Mouse (Mus musculus) erythroid progenitor cell, adult 5-6 weeks (primary cell): ENCODE measurements at regions not wholly inside any gene's neighbourhood (a gene's known extent, or its start where the extent isn't known, plus 50 kb on each side); places are given as distances from the start of the nearest gene placed in this dataset.

Experiments used
- ATAC-seq: replicated peaks from 2 replicates; pipeline ENCODE4 v1.8.0; 2016; ENCODE audit warnings: moderate number of reproducible peaks, mild to moderate bottlenecking, moderate TSS enrichment, inconsistent platforms; ENCODE audit not compliant: poor library complexity, low FRiP score, severe bottlenecking

DNA sequence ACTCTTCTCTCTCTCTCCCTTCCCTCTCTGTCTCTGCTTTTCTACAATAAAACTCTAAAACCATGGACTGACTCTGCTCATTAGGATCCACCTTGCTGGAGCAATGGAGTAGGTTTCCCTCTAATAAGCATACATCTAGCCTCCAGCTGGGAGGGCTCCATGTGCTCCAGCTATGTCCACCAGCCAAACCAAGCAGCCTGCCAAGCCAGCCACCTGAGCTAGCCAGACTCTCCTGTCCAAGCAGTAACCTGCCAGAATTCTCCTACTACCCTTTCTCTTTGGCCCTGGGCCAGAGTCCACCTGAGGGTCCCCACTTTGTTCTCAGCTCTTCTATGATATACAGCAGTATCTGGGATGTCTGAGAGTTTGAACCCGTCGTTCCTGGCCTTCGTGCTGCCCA is 216.2 kb upstream of the Syt1 start:
- no peak for ATAC-seq

- no peak for ATAC-seq
Measured at GRCm38 (mm10) chr10:109188761-109189503, 178.2 kb upstream of the Syt1 start.

DNA sequence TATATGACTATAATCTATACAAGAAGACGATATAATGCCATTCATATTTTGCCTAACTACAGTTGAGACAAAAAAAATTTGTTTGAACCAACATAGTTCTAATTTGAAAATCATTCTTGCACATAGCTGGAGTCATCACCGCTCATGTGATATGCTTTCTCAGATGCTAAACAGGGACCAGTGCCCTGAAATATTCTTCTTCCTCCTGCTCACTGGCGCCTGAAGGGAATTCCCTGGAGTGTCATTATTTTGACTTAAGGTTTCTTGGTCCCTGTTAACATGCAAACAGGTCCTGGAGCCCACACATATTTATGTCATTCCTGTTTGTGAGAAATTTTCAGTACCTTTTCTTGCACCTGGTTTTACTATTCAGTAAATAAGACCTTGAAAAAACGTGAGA is 177.5 kb upstream of the Syt1 start:
- ATAC-seq: no peak

DNA sequence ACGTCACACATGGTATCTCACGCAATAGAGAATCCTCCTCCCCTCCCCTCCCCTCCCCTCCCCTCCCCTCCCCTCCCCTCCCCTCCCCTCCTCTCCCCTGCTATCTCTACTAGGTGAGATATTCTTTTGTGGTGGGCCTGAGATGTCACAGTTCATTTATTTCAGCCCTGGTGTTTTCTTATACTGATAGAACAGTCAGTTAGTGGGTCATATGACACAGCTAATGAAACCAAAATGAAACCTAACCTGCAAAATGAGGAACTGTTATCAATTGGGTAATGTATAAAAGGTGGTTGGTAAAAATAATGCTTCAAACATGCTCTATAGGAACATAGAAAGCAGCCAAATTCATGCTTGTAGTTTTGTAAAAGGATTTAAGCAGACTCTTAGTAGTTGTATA is 174.5 kb upstream of the Syt1 start:
- ATAC-seq: no peak

GRCm38 (mm10) chr10:109180527-109180926 is 169.7 kb upstream of the Syt1 start:
- no peak for ATAC-seq

DNA sequence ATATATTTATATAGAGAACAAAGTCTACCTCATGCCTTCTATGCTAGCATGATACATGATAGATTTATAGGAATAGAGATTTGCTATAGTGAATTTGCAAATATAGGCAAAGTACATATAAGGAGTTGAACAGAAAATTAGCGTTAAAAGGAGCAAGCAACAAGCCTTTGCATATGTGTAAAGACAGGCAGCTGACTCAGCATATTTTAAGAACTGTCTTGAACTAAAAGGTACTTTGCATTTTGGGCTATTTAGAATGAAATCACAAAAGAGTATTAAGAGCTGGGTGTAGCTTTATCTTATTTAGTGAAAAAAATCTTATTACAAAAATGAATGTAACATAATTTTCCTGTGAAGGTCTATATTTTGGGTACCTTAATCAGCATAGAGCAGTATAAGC is 149.9 kb upstream of the Syt1 start:
- no peak for ATAC-seq

- ATAC-seq: no peak
Measured at GRCm38 (mm10) chr10:109155768-109156167, 145.0 kb upstream of the Syt1 start.

- no peak for ATAC-seq
Measured at GRCm38 (mm10) chr10:109140421-109140938, 129.7 kb upstream of the Syt1 start.

- ATAC-seq: no peak
Measured at GRCm38 (mm10) chr10:109136763-109137732, 126.3 kb upstream of the Syt1 start.

GRCm38 (mm10) chr10:109134521-109134920 is 123.7 kb upstream of the Syt1 start:
- ATAC-seq: no peak

DNA sequence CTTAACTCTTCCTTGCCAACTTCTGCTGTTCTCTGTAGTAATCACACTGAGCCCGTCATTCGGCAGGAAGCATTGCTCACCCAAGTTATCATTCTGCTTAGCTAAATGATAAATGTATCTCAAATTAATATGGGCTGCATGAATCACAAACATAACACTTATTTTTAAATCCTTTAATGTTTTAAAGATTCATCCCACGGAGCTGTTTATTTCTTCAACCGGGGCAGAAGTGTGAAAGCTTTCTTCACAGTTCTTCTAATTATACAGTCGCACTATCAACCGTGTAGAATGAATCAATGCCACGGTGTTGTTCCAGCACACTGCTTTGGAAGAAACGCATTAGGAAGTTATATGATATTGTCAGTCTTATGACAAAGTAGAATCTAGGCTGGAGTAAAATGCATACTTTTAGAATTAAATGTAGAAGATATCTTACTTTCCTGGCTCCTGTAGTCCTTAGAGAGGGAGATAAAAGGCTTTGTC is 121.3 kb upstream of the Syt1 start:
- ATAC-seq: no peak

DNA sequence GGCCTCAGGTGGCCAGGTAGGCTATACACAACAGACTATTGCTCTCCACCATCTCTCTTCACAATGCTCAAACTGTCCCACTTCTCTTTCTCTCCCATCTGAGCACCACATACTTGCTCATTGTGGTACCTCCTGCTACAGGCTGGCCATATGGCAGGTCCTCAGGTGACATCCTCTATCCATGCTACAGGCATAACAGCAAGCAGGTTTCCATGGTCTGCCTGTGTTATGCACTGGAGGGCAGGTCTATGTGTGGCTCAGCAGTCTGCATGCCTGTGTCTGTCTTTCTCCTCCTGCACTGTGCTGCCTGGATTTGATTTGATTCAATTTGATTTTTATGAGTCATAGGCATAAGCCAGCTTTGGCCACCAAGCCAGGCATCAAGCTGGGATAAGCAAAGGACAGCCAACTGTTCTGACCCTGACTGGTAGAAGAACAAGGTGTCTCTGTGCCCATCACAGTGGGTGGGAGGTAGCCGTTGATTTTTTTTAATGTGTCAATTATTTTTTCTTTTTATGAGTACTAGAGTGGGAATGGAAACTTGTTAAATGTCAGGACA is 118.8 kb upstream of the Syt1 start:
- ATAC-seq: no peak

- ATAC-seq: peak; percentile 30; the same call in 1 of the 2 replicates
Measured at GRCm38 (mm10) chr10:109129068-109129467, 118.3 kb upstream of the Syt1 start.

DNA sequence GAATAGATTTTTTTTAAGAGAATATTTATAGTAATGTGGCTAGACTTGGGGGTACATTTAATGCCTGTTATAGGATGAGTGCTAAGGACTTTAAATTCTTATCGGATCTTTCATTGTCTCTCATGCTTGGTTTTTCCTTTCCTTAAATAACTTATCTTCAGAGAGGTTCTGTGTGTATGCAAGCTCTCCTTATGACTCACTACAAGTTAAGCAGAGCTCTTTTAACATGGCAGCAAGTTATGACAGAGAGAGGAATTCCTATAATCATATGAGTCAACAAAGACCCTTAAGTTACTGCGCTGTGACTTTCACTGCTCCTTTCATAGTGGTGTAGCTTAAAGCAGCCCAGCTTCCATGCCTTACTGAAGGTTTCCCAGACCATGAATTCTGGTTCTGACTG is 115.9 kb upstream of the Syt1 start:
- ATAC-seq: no peak

- no peak for ATAC-seq
Measured at GRCm38 (mm10) chr10:109117143-109117542, 106.4 kb upstream of the Syt1 start.

GRCm38 (mm10) chr10:109115013-109115627 is 104.3 kb upstream of the Syt1 start:
- ATAC-seq: no peak

DNA sequence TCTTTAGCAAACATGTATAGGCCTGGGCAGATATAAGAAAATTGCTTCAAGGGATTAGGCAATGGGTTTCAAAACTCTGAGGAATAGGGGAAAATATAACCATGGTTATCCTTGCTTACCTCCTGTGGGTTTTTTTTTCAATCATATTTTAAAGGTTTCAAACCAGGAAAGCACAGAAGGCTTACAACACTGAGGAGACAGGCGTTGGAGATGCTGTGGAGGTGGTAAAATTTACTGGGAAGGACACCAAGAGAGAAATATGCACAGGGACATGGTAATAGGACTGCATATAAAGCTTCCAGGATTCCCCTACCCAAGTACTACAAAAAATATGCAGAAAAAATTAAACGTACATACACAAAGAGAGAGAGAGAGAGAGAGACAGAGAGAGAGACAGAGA is 95.0 kb upstream of the Syt1 start:
- ATAC-seq: no peak

DNA sequence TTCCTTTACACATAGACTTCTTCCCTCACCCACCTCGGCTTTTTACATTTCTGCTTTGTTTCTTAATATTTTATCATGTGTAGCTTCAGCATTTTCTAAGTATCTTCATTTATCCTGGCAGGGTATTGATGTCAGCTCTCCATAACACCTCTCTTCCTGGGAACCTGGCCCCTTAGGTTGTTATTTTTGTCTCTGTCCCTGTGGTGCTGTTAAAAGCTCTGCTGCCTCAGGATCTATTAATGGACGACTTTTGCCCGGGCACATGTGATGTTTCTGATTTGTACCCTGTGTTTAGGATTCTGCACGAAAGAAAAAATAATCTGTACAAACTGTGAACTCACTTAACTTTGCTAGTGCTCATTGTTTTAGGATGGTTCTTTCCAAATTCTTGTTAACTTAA is 81.4 kb upstream of the Syt1 start:
- ATAC-seq: no peak

DNA sequence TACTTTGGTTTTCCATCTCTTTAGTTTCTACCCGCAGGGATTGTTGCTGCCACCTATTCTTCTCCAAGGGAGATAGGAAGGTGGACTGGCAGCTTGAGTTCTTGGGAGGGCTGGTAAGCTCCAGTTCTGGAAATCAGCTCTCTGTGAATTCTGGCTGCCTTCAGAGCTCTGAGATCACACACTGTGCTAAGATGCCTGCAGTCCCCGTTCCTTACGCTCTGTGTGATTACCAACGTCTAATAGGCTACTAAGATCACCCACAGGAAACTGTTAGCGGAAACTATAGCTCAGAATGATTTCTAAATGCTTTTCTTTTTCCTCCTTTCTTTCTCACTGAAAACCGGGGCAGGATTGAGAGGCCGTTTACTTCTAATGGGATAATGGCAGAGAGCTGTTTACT is 69.0 kb upstream of the Syt1 start:
- no peak for ATAC-seq

- no peak for ATAC-seq
Measured at GRCm38 (mm10) chr10:109074218-109074617, 63.4 kb upstream of the Syt1 start.
